Mouse (Mus musculus) C2C12 (cell line): ENCODE results near the gene Ikzf3.

Experiments used
- CEBPB ChIP-seq: IDR thresholded peaks from one replicate; pipeline ENCODE4 v1.6.1; 2011; ENCODE audit warnings: low read depth, mild to moderate bottlenecking, control low read depth, moderate library complexity
- CTCF ChIP-seq: IDR thresholded peaks from one replicate; pipeline ENCODE4 v1.5.1; 2011; ENCODE audit not compliant: control insufficient read depth, insufficient read depth, insufficient read length
- MAX ChIP-seq: IDR thresholded peaks from one replicate; pipeline ENCODE4 v1.6.1; 2011; ENCODE audit warnings: mild to moderate bottlenecking, control low read depth
- MYOD1 ChIP-seq: IDR thresholded peaks from one replicate; pipeline ENCODE4 v1.6.1; 2011; ENCODE audit warnings: low read depth; ENCODE audit not compliant: control insufficient read depth, insufficient read length
- USF1 ChIP-seq: IDR thresholded peaks from one replicate; pipeline ENCODE4 v1.6.1; 2011; ENCODE audit warnings: low read depth, mild to moderate bottlenecking, control low read depth, moderate library complexity

GRCm38 (mm10) chr11:98589306-98589705 lies 43.5 kb upstream of the Ikzf3 start:
- TF ChIP-seq CTCF (no peak), USF1 (no peak), MYOD1 (no peak), CEBPB (no peak), MAX (no peak)
